Mouse (Mus musculus) left cerebral cortex, adult 8-10 months (tissue): ENCODE data around the gene Cage1. TPM values are rescaled to one million over a fixed set of nuclear protein-coding genes. Genes with fewer than 3 reads are reported as not detected.
A peak's percentile ranks its signal among the peaks of the same experiment; 100 is the strongest.

ENCODE experiments used
- DNase-seq, 2 experiments: peaks; one replicate each; pipeline ENCODE4 v3.0.0; 2022; ENCODE audit warnings: low spot score in 2 of 2
- total RNA-seq, 4 experiments: library from RNA; stranded (reverse); gene quantifications; 2 replicates each; pipeline ENCODE4 v1.2.4; 2022

Gene Cage1
- total RNA-seq, 4 experiments from 2014 or later = 5.1 to 7.9 (median 6.3) TPM

GRCm38 (mm10) chr13:38010444-38010910, 26.4 kb downstream of the Cage1 start:
- no peak for DNase-seq

GRCm38 (mm10) chr13:38009721-38010408, 27.0 kb downstream of the Cage1 start:
- no peak for DNase-seq

DNA sequence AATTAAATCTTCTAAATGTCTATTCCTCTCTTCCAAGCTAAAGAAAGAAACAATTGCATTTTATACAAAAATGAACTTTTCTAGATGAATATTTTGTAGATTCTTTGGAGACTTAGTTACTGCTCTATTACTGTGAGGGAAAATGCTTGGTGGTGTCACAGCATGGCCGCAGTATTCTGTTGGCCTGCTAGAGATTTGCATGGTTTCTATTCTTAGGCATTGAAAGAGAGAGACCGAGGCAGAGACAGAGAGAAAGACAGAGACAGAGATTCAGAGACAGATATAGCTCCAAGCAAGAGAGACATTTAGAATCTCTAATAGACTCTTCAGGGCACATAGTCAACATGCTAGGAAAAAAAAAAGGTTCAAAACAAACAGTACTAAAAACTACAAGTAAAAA, 28.9 kb downstream of the Cage1 start:
- DNase-seq = no peak

DNA sequence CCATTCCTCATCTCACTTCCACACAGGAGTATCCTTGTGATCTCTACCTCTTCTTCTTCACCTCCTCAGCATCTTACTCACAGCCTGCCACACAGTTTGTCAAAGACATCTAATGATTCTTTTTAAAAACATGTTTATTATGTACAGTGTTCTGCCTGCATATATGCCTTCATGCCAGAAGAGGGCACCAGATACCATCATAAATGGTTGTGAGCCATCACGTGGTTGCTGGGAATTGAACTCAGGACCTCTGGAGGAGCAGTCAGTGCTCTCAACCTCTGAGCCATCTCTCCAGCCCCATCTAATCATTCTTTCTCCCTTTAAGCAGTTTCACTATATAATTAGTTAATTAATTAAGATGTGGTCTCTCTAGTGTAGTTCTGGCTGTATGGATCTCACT, 34.4 kb downstream of the Cage1 start:
- no peak for DNase-seq

GRCm38 (mm10) chr13:37999713-38000112, 37.2 kb downstream of the Cage1 start:
- DNase-seq = no peak

GRCm38 (mm10) chr13:37994405-37994749, 42.5 kb downstream of the Cage1 start:
- DNase-seq = no peak

- peak; percentile 76 to 96 for DNase-seq
Measured at GRCm38 (mm10) chr13:37993704-37994404, 43.0 kb downstream of the Cage1 start, which contains the start of gene Ssr1. Ssr1 (minus strand) TSS chr13:37994217.

DNA sequence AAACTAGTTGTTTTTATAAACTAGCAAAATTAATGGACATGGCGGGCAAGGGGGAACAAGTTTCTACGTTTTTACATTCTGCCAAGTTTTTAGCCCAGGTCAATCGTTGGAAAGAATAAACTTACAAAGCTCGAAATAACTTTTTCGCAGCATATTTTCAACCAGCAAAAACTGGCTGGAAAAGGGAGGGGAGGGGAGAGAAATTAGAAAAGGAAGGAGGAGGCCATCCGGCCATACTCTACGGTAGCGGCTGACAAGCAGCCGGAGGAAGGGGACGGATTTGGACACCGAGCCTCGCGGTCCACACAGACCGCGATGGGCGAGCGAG, 43.5 kb downstream of the Cage1 start:
- no peak for DNase-seq

DNA sequence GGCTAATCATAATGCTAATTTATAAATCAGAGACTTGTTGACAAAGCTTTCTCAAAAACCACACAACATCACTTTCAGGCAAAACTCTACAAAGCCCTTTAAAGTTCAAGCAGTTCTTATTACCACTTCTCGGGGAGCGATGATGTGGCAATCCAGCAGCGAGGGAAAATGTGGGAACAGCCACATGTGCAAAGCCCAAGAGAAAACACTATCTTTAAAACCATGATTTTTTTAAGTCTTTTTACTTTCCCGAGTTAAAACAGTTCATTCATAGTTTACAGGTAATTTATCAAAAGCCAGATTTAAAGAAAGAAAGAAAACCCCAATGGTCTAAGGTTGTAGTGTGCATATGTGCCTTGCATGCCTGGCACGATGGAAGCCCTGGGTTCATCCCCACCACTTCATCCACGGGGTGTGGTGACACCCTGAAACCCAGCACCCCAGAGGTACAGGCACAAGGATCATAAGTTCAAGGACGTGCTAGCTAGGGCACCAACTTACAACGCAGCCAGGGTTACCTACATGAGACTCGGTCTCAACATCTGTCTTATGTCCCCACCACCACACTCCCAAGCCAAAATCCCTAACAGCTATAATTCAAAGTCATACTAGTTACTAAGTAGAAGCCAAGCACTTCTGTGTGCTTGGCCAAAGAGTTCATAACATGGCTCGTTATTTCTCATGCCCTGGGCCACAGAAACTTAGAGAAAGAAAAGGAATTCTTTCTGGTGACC, 44.1 kb downstream of the Cage1 start:
- DNase-seq = no peak

DNA sequence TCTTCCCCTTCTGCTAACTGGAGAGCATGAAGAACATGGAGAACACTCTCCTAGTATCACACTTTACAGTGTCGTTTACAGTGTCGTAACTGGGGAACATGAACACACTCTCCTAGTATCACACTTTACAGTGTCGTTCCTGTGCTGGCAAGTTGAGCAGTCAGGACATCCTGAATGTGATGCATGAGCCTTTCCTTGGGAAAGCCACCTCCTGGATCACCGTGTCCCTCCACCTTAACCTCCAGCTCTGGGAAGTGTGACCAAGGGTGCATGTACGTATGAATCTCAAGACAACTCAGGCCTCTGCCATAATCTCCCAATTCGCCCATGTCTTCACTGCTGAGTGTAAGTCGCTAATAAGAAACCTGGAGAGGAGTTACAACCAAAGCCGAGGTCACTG, 47.2 kb downstream of the Cage1 start:
- DNase-seq = no peak

- DNase-seq = no peak
Measured at GRCm38 (mm10) chr13:37986166-37986565, 50.7 kb downstream of the Cage1 start.

DNA sequence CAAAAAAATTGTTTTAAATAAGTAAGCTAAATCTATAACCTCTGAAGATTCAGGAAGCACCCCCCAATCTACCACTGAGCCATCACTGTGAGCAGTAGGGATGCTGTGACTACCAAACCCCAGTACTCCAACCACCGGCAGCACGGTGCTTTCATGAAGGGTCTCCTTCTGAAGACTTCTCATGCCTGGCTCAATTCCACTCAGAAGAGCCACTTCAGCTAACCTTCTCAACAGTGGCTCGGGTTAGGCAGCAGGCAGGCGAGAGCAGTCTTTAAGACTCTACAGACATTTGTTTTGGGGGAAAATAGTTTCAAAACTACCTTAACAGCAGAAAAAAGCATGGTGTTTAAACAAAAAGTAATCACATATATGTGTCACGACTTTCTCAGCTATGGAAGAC, 55.8 kb downstream of the Cage1 start:
- DNase-seq = no peak

DNA sequence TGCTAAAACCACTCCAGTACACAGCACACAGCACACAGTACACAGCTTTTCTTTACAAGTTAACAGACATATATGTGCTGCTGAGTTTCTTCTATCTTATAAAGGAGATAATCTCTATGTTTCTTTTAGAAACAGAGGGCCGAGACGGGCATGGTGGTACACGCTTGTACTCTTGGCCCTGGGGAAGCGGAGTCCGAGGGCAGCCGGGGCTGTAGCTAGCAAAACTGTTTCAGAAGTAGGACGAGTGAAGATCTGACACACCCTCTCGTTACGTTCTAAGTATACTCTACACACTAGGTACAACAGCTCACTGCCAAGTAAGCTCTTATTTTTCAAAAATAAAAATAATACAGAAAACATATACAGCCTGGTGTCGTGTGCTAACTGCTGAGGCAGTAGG, 56.5 kb downstream of the Cage1 start:
- no peak for DNase-seq

GRCm38 (mm10) chr13:37979506-37979905, 57.4 kb downstream of the Cage1 start:
- no peak for DNase-seq

- DNase-seq = no peak
Measured at GRCm38 (mm10) chr13:37974731-37975130, 62.1 kb downstream of the Cage1 start.

DNA sequence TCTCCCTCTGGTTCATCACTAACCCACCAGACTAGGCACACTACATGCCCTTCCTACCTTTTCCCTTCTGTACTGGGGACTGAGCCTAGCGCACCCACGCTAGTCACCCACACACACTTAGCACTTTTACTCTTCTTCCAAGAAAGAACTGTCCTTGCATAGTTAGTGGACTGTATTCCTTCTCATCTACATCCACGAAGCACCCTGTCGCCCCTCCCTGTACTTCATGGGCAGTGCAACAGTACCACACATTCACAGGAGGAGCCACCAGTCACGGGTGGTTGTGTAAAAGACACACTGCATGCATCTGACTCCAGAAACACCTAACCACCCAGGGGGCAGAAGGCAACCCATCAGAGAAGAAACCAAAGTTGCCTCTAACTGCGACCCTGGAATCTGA, 62.8 kb downstream of the Cage1 start:
- DNase-seq = no peak

DNA sequence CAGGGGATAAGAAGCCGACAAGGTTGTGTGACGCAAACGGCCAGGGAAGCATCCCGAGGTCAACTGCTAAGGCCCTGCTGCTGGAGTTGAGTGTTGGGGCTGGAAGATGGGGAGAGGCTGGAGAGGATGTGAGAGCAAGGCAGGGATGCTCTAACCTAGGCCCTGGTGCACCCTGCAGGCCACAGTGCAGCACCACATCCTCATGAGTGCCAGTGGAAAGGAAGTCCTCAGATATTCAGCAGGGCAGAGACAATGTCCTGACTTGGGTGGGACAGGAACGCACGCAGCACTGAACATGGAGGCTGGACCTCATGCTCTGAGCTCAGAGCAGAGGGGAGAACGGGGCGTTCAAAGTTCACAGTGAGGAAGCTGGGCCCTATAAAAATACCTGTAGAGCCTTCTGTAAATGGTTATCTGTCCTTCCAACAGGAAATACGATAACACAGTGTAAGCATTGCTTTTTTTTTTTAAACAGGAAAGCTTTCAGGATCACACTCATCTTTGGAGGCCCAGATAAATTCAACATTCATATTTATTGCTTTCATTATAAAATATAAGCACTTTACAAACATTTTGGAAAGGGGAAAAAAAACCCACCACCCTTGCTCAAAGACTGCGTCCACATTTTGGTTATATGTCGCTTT, 65.9 kb downstream of the Cage1 start:
- no peak for DNase-seq

DNA sequence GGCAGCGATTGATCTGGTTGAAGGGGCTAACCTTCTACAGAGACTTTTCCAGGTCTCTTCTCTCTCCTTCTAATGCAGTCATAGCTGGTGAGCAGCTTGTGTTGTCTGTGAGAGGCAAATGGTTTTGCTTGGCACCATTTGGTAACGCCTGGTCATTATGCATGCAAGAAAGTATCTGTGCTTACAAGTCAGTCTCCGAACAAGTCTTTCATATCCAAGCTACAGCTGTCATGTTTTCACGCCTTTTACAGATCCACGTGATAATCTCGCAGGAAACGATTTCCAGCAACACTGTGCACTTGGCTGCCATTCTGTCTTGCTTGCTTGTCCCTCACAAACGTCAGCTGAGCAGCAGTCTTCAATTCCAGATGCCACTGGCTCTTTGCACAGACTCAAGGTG, 66.9 kb downstream of the Cage1 start:
- DNase-seq = no peak

- DNase-seq = peak; percentile 65 to 92
Measured at GRCm38 (mm10) chr13:37969337-37969736, 67.5 kb downstream of the Cage1 start.

- DNase-seq = no peak
Measured at GRCm38 (mm10) chr13:37967565-37967964, 69.3 kb downstream of the Cage1 start.

DNA sequence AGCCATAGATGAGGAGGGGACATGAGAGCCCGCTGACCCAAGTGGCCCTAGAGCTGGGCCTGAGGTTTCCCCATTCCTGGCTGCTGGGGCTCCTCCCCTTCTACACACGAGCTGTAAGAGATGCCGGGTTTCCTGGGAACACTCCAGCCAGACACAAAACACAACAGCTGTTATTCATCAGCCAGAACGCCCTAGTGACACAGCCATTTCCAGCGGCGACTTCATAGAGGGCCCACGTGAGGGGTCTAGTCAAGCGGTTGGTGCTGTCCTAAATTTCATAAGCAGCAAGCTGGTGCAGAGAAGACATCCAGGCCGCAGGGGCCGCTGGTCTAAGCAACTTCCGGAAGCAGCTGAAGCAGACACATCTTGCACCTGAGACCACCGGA, 69.8 kb downstream of the Cage1 start:
- no peak for DNase-seq
